Mouse (Mus musculus) intestine, embryonic 16.5 days (tissue): ENCODE results near the gene Cldn18. TPM values are rescaled to one million over a fixed set of nuclear protein-coding genes. Genes with fewer than 3 reads are reported as not detected.

ENCODE experiments used
- ATAC-seq: fragments of 200-750 bp; cut with Nextera tagmentation; 2 replicates; pipeline ENCODE4 v1.8.0; 2017; ENCODE audit warnings: moderate TSS enrichment, moderate library complexity
- H3K27ac ChIP-seq: fragments of 300-500 bp; sonication (generic); 2 replicates; pipeline ENCODE4 v1.5.1; 2014; ENCODE audit warnings: mild to moderate bottlenecking, low read length
- H3K27me3 ChIP-seq: fragments of 300-500 bp; sonication (generic); replicated peaks from 2 replicates; pipeline ENCODE4 v1.6.1; 2014; ENCODE audit warnings: low read length, control low read depth, mixed read lengths; ENCODE audit not compliant: control insufficient read depth, insufficient read depth
- H3K36me3 ChIP-seq: fragments of 300-500 bp; sonication (generic); 2 replicates; pipeline ENCODE4 v1.6.1; 2014; ENCODE audit warnings: low read length, control low read depth; ENCODE audit not compliant: control insufficient read depth, insufficient read depth
- H3K4me1 ChIP-seq: fragments of 300-500 bp; sonication (generic); 2 replicates; pipeline ENCODE4 v1.6.1; 2014; ENCODE audit warnings: low read length, control low read depth, mixed read lengths; ENCODE audit not compliant: control insufficient read depth, insufficient read depth
- H3K4me2 ChIP-seq: fragments of 300-500 bp; sonication (generic); 2 replicates; pipeline ENCODE4 v1.6.1; 2014; ENCODE audit warnings: low read depth, low read length, control low read depth
- H3K4me3 ChIP-seq: fragments of 300-500 bp; sonication (generic); 2 replicates; pipeline ENCODE4 v1.5.1; 2014; ENCODE audit warnings: mild to moderate bottlenecking, low read length
- H3K9ac ChIP-seq: fragments of 300-500 bp; sonication (generic); 2 replicates; pipeline ENCODE4 v1.6.1; 2014; ENCODE audit warnings: low read depth, low read length
- H3K9me3 ChIP-seq: fragments of 300-500 bp; sonication (generic); 2 replicates; pipeline ENCODE4 v1.6.1; 2016; ENCODE audit warnings: low read length, control low read depth; ENCODE audit not compliant: control insufficient read depth
- WGBS: fragments of 180-500 bp; shearing (Covaris S2); extraction: QIAGEN DNeasy Blood & Tissue Kit; methylation state at CpG from one replicate; pipeline ENCODE4 v1.1.7; 2014; 5-methylcytosine and 5-hydroxymethylcytosine counted together
- polyA plus RNA-seq: library from polyadenylated mRNA; unstranded; fragments of >200 nt; fragmentation: Nextera tagmentation; extraction: Ambion mirVana; gene quantifications from 2 replicates; pipeline ENCODE4 v1.2.1, GENCODE M21; 2015

Cldn18 gene
- polyA plus RNA-seq, 1 experiment from 2014 or later: 1.1 TPM

- Histone ChIP-seq H3K36me3 (no peaks in the 10 kb centered on the region), H3K27me3 (no peaks in the 10 kb centered on the region), H3K4me3 (no peak overlapping the region), H3K4me2 (no peak overlapping the region), H3K4me1 (no peaks in the 10 kb centered on the region), H3K9me3 (no peaks in the 10 kb centered on the region), H3K27ac (no peak overlapping the region), H3K9ac (no peak overlapping the region)
- WGBS: 69% methylated on average over 4 of the region's 4 CpGs
- ATAC-seq: no peak
Measured at GRCm38 (mm10) chr9:99710297-99710696, 6.8 kb downstream of the Cldn18 start.

- H3K27me3 ChIP-seq: no peaks in the 10 kb centered on the region
- ATAC-seq: peak; percentile 66
- H3K4me1 ChIP-seq: no peaks in the 10 kb centered on the region
- H3K9ac ChIP-seq: no peak overlapping the region
- WGBS: 80% methylated on average over 22 of the region's 22 CpGs
- H3K4me3 ChIP-seq: no peak overlapping the region
- H3K4me2 ChIP-seq: no peak overlapping the region
- H3K36me3 ChIP-seq: no peaks in the 10 kb centered on the region
- no peaks in the 10 kb centered on the region for H3K9me3 ChIP-seq
- no peak overlapping the region for H3K27ac ChIP-seq
Measured at GRCm38 (mm10) chr9:99709588-99710248, 7.3 kb downstream of the Cldn18 start.

DNA sequence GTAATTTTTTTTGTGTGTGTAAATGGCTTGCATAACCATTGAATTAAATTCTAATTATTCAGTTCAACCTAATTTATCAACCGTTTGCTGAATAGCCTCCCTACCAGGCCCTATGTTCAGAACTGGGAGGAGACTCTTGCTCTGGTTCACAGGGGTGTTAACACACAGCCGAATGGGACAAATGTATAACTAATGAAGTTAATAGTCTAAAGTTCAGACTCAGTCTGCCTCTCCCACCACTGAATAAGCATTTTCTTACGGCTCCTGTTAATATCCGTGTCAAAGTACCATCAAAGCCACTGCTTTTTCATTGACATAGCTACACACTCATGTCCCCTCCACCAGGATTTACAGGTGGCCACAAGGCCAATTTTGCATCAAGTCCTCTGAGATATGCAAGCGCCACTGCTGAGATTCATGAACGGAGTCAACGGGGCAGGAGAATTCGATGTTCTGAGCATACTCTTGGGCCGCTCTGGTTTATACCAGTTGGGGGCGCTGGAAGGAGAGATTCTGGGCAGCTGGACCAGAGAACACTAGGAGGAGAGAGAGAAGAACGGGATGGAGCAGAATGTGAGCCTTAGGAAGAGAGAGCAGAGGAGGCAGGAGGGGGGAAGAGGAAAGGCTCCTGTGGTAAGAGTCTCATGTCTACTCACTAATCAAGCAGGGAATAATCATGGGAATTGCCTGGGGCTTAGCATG lies 9.5 kb downstream of the Cldn18 start:
- Histone ChIP-seq H3K36me3 (no peaks in the 10 kb centered on the region), H3K9ac (no peak overlapping the region), H3K27me3 (no peaks in the 10 kb centered on the region), H3K4me1 (no peaks in the 10 kb centered on the region), H3K4me2 (no peak overlapping the region), H3K9me3 (no peaks in the 10 kb centered on the region), H3K4me3 (no peak overlapping the region), H3K27ac (no peak overlapping the region)
- 70% methylated on average over 11 of the region's 11 CpGs for WGBS
- no peak for ATAC-seq

DNA sequence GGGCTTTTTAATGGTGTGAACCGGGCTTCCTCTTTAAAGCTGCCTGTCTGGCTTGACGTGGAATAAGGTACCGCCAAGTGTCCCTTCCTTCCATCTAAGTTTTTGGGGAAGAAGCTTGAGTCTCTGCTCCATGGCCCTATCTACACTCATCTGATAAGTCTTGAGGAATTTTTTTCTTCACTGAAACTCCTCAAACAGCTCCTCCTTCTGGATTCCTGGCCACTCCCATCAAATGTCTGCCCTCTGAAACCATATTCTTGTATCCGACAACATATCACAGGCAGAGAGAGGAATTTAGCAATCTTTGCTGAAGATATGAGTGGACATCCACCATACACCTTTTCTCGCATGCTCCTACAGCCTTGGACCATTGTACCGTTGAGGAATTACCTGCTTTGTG lies 10.8 kb downstream of the Cldn18 start:
- Histone ChIP-seq H3K27me3 (no peaks in the 10 kb centered on the region), H3K4me3 (no peak overlapping the region), H3K36me3 (no peaks in the 10 kb centered on the region), H3K27ac (no peak overlapping the region), H3K4me2 (no peak overlapping the region), H3K4me1 (no peaks in the 10 kb centered on the region), H3K9me3 (no peaks in the 10 kb centered on the region), H3K9ac (no peak overlapping the region)
- WGBS: 87% methylated on average over 6 of the region's 6 CpGs
- no peak for ATAC-seq

DNA sequence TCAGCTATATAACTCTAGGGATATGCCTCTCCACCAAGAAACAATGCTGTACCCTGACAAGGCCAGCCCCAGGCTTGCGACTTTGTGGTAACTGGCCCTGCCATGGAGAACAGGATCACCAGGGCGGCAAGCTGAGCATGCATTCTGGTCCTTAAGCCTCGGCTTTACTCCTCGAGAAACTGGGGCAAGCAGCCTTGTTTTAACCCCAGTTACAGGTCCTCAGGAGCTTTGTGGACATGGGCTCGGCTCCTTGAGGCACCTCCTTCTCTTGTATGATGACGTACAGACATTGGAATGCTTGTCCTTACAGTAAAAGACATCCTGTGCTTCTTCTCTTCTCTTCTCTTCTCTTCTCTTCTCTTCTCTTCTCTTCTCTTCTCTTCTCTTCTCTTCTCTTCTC lies 13.4 kb downstream of the Cldn18 start:
- Histone ChIP-seq H3K27me3 (no peaks in the 10 kb centered on the region), H3K4me1 (no peaks in the 10 kb centered on the region), H3K4me3 (no peak overlapping the region), H3K36me3 (no peaks in the 10 kb centered on the region), H3K9ac (no peak overlapping the region), H3K4me2 (no peak overlapping the region), H3K27ac (no peak overlapping the region), H3K9me3 (no peaks in the 10 kb centered on the region)
- ATAC-seq: no peak
- WGBS: 76% methylated on average over 6 of the region's 6 CpGs

GRCm38 (mm10) chr9:99702215-99702614 lies 14.9 kb downstream of the Cldn18 start:
- Histone ChIP-seq H3K4me2 (no peak overlapping the region), H3K27me3 (no peaks in the 10 kb centered on the region), H3K27ac (no peak overlapping the region), H3K4me1 (no peaks in the 10 kb centered on the region), H3K36me3 (no peaks in the 10 kb centered on the region), H3K9me3 (no peaks in the 10 kb centered on the region), H3K9ac (no peak overlapping the region), H3K4me3 (no peak overlapping the region)
- peak; percentile 74; the same call in 1 of the 2 replicates for ATAC-seq
- 62% methylated on average over 6 of the region's 6 CpGs for WGBS

- no peaks in the 10 kb centered on the region for H3K27me3 ChIP-seq
- no peak for ATAC-seq
- no peaks in the 10 kb centered on the region for H3K4me1 ChIP-seq
- H3K9me3 ChIP-seq: no peaks in the 10 kb centered on the region
- WGBS: 81% methylated on average over 2 of the region's 2 CpGs
- H3K36me3 ChIP-seq: no peaks in the 10 kb centered on the region
- H3K4me3 ChIP-seq: no peak overlapping the region
- no peak overlapping the region for H3K4me2 ChIP-seq
- H3K27ac ChIP-seq: no peak overlapping the region
- H3K9ac ChIP-seq: no peak overlapping the region
Measured at GRCm38 (mm10) chr9:99701187-99701586, 15.9 kb downstream of the Cldn18 start.

- Histone ChIP-seq H3K4me2 (no peak overlapping the region), H3K9ac (no peak overlapping the region), H3K4me3 (no peak overlapping the region), H3K4me1 (no peaks in the 10 kb centered on the region), H3K9me3 (no peaks in the 10 kb centered on the region), H3K27me3 (no peaks in the 10 kb centered on the region), H3K36me3 (no peaks in the 10 kb centered on the region), H3K27ac (no peak overlapping the region)
- whole genome bisulfite sequencing: 68% methylated on average over 2 of the region's 2 CpGs
- ATAC-seq: no peak
Measured at GRCm38 (mm10) chr9:99699752-99700389, 17.2 kb downstream of the Cldn18 start.

- H3K4me2 ChIP-seq: no peak overlapping the region
- H3K9me3 ChIP-seq: no peaks in the 10 kb centered on the region
- H3K27me3 ChIP-seq: no peaks in the 10 kb centered on the region
- 66% methylated on average over 7 of the region's 7 CpGs for WGBS
- no peak overlapping the region for H3K27ac ChIP-seq
- no peaks in the 10 kb centered on the region for H3K36me3 ChIP-seq
- no peak overlapping the region for H3K4me3 ChIP-seq
- no peaks in the 10 kb centered on the region for H3K4me1 ChIP-seq
- ATAC-seq: no peak
- no peak overlapping the region for H3K9ac ChIP-seq
Measured at GRCm38 (mm10) chr9:99694961-99695360, 22.1 kb downstream of the Cldn18 start.
